Mouse (Mus musculus): Measurements from ENCODE around the gene Nln.

- no peak for TF ChIP-seq MXI1 (IDR thresholded peaks at IDR 0.05; ENCODE audit: low read depth, low read length)
- TF ChIP-seq ETS1 (conservative IDR thresholded peaks at IDR 0.05; ENCODE audit: low read depth, low read length) = no peak
- TF ChIP-seq CHD1 (IDR thresholded peaks at IDR 0.05; ENCODE audit: low read depth, low read length) = no peak
- no peak for TF ChIP-seq CTCF (conservative IDR thresholded peaks at IDR 0.05 in 1 of 2, IDR thresholded peaks at IDR 0.05 in 1 of 2; ENCODE audit: low read depth in 2 of 2, low read length in 2 of 2)
- no peak for TF ChIP-seq TCF12 (IDR thresholded peaks at IDR 0.05; ENCODE audit: low read depth, low read length)
- no peak for TF ChIP-seq POLR2A (IDR thresholded peaks at IDR 0.05; ENCODE audit: low read depth, low read length)
- no peak for TF ChIP-seq ZNF384 (IDR thresholded peaks at IDR 0.05; ENCODE audit: low read depth, low read length)
- no peak for TF ChIP-seq GABPA (IDR thresholded peaks at IDR 0.05; ENCODE audit: insufficient replicate concordance, low read depth, low read length)
- no peak for TF ChIP-seq POLR2AphosphoS2 (IDR thresholded peaks at IDR 0.05; ENCODE audit: low read depth, low read length)
- no peak for TF ChIP-seq JUN (IDR thresholded peaks at IDR 0.05; ENCODE audit: insufficient read depth, low read depth, low read length)
- no peak for TF ChIP-seq EP300 (IDR thresholded peaks at IDR 0.05; ENCODE audit: low read length)
- TF ChIP-seq IRF4 (IDR thresholded peaks at IDR 0.05; ENCODE audit: low read depth, low read length) = no peak
- TF ChIP-seq HCFC1 (IDR thresholded peaks at IDR 0.05; ENCODE audit: low read depth, low read length) = no peak
- no peak for TF ChIP-seq E2F4 (IDR thresholded peaks at IDR 0.05; ENCODE audit: insufficient replicate concordance, low read depth, low read length)
These were observed 50.7 kb downstream of the Nln start for GRCm38 (mm10) chr13:104058761-104059160.

Measured in CH12.LX (cell line).